Mouse (Mus musculus): ENCODE results near the gene Mrpl43.
"Not testable (repeated sequence)": the region's sequence is repeated elsewhere in the genome, so short reads cannot be mapped to it uniquely, and the experiment has no call there.

Gene Mrpl43

DNA sequence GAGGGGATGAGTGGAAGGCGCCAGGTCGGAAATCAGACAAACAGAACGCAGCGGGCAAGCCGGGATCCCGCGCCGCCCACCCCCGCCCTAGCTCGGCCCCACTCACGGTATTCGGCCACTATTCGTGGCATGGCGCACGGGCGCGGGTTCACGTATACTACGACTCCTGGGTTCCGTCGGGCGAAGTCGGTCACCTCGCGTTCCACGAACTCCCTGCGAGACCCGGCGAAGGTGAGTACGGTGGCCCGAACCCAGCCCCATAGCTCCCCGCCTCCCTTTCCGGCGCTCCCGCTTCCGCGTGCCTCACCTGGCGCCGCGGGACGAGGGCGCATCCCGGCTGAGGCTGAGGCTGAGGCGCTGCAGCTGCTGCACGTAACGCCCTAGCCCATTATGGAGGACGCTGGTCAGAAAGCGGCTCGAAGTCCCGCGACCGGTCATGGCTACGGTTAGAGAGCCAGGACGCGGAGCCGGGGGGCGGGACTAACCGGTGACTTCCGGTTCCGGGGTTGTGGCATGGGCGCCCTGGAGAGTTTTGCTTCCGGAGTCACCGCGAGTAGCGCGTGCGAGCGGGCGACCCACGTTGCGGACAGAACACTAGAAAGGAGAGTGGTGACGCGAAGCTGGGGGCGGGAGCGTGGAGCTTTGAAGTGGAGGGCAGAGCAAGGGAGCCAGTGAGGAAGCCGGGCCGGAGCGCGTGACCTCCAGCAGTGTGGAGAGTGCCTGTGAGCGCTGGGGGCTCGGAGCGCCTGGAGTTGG is at the start of gene Mrpl43:
Gene Mrpl43, minus strand, starts transcription at position 486 of the 756 bp plus-strand sequence.
- peak; percentile 98 for DNase-seq

DNA sequence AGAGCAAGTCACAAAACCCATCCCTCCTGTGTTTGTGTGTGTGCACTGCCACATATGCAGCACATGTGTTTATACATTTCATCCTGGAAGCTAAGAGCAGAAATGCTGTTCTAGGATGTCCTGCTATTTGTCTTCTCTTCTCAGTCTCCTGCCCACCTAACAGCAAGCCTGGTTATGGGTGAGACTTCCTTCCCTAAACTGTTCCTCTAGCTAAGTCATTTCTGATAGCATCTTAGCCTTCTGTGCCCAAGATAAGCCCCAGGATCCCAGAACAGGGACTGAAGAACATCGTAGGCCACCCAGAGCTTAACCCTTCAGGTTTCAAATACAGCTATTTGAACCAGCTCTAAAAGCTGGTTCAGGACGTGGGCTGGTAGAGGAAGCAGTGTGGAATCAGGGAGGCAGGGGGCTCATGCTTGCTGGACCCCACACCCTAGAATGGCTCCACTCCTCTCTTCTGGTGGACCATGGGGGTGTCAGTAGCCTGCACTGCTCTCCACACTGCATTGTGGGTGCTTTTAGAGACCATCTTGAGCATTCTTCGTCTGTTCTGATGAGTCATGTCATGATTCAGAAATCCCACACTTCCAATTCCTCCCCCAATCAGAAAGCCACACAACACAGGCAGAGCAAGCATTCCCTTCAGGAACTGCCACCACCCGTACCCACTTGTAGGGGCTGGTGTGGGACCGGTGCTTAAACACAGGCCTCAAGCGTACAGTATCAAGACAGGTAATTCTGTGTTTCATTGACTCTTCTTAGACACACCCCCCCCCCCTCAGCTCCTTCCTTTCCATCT is 48.8 kb upstream of the Mrpl43 start:
- no peak for DNase-seq

DNA sequence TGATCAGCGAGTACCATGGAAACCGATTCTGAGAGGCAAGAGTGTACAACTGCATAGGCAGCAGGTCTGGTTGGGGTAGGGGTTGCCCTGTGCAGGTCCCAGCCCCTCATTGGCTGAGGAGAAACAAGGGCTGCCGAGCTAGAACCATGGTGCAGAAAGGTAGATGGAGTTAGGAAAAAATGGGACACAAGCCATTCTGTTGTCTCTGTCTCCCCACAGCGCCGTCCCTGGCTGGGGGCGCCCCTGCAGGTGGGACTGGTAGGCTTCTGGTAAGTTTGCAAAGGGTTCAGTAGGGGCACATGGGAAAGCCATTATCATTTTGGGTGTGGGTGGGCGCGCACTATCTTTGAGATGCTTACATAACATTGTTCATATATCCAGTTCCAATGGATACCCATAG is 47.2 kb upstream of the Mrpl43 start:
- DNase-seq, result no peak

DNA sequence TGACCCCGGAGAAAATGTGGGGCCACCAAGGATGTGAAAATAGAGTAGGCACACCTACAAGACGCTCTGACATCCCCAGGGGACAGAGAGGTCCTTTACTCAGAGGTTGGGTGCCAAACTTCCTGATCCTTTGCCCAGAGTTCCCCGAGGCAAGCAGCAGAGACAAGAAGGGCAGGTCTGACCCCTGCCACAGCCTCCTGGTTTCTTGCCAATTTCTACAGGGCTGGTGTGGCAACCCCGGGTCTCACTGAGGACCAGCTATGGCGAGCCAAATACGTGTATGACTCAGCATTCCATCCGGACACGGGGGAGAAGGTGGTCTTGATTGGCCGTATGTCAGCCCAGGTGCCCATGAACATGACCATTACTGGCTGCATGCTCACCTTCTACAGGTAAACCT is 43.3 kb upstream of the Mrpl43 start:
- no peak for DNase-seq

DNA sequence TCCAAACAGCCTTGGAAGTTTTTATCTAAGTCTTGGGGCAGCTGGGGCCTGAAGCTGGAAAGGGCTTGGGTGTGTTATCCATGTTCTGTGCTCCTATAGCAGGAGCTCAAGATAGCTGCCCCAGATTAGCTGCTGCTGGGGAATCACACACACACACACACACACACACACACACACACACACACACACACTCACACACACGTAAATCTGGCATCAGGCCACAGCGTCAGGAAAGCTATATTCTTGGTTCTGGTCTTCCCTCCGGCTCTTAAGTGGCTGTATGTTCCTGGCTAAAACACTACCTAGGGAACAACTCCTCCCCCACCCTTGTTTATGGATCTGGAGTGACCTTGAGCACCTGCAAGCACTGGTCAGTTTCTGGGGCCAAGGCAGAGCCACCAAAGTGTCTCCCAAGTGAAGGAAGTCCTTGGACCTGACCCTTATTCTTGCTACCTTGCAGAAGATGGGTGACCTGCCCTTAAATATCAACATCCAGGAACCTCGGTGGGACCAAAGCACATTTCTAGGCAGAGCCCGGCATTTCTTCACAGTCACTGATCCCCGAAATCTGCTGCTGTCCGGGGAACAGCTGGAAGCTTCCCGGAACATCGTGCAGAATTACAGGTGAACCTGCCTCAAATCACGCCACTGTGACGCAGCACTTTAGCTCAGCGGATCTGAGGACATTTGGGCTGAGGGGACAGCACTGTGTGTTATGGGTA is 42.6 kb upstream of the Mrpl43 start:
- DNase-seq, result no peak

DNA sequence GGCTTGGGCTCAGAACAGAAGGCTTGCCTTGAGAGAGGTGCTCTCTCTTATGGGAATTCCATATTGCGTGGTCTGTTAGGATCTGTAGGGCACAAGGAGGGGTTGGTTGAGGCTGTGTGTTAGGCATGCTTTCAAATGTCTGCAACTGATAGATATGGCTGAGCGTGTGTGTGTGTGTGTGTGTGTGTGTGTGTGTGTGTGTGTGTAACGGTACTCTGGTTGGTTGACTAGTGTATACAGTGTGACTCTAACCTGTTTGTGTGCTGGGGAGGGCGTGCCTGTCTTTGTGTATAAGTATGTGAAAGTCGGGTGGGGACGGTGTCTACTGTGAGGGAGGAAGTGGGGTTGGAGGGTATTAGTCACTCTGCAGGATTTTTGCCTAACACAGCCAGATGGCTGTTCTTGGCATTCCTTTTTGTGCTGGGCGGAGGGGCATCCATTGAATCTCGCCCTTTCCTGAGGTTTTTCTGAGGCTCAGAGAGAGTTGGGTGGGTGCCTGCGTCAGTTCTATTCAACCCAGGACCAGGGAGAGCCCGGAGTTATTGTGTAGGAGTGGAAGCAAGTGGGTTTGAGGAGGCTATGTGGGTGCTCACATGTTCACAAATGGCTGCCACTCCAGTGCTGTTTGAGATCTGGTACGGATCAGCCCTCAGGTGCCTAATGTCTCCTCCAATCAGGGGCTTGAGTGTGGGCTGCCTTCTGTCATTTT is 41.8 kb upstream of the Mrpl43 start:
- peak; percentile 61 for DNase-seq

DNA sequence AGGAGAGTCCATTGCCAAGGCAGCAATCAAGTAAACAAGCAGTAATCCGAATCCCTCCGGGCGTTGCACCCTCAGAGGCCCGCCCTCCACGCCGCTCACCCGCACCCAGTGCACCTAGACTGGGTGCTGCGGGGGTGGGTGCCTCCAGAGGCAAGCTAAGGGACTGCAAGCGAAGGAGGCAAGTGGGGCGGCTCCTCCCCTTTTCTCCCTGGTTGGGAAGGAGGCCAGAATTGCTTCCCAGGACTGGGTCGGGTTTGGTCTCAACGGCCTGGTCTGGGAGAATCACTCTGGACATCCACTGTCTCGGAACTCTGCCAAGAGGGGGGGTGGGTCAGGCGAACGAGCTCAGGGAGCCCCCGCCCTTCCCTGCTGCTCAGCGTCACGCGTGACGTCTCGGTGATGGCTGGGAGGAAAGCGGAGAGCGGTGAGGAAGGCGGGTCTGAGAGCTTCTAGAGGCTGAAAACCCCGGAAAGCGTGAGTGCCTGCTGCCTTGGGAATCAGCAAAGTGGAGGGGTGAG is 41.2 kb upstream of the Mrpl43 start, which contains the start of gene Sfxn3:
Gene Sfxn3, plus strand, starts transcription at position 87 of the 518 bp plus-strand sequence.
- DNase-seq, result peak; percentile 94

DNA sequence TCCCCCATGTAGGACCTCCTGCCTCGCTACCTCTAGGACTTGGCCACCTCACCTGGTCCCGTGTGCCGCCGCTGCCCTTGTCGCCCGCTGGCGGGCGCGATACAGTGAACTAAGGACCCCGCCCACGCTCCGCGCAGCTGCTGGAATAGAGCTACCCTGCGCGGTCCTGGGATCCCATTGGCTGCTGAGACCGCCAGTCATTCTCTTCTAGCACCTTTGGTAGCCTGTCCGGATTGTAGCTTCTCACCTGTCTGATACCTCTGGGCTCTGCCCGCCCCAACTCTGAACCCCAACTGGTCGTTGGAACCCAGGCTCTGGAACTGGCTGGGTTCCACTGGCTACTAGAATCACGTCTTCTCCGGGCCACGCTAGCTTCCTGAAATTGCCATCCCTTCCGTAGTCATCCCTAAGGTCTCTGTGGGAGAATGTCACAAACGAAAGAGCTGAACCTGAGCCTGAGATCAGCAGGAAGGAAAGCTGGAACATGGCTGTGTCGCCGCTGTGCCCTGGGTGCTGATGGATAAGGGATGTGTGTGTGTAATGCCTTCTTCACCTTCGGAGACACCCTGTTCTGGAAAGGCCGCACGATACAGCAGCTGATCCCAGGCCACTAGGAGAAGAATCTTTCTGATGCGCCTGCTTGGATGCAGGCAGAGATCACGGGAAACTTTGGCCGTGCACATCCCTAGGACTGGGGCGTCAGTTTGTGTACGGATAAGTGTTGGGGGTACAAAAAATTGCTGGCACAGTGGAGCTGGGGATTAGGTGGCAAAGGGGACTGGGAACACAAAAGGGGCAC is 40.5 kb upstream of the Mrpl43 start:
- DNase-seq, result peak; percentile 88

DNA sequence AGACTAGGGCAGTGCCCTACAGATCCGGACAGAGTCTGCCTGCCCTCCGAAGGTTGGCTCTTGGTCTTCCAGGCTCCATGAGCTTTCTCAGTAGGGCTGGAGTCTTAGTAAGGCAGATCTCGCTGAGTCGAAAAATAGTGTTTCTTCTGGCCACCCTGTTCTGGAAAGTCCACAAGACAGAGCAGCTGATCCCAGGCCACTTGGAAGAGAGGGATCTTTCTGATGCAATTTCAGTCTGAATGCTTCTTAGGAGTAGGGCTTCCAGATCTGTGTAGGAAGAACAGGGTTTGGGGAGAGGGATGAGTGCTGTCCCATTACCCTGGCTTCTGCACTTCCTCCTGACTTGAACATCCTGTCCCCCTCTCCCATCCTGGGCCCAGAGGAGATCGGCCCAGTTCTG is 39.4 kb upstream of the Mrpl43 start, which contains the start of gene Pdzd7:
Gene Pdzd7, minus strand, starts transcription at position 67 of the 400 bp plus-strand sequence.
- DNase-seq, result no peak

DNA sequence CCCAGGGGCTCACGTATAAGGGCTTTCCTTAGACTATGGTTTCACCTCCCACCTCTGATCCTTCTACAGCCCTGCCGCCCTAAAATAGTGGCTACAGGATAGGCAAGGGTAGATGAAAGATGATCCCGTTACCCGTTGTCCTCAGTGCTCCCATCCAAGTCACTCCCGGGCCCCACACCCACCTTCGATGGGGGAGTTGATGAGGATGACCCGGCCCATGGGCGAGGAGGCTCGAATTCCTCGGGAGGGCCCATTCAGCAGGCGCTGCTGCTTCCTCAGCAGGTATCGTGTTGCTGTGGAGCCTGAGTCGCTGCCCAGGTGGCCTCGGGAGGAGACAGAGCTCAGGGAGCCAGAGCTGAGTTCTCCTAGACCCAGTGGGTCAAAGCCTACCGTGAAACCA is 39.0 kb upstream of the Mrpl43 start:
- no peak for DNase-seq

DNA sequence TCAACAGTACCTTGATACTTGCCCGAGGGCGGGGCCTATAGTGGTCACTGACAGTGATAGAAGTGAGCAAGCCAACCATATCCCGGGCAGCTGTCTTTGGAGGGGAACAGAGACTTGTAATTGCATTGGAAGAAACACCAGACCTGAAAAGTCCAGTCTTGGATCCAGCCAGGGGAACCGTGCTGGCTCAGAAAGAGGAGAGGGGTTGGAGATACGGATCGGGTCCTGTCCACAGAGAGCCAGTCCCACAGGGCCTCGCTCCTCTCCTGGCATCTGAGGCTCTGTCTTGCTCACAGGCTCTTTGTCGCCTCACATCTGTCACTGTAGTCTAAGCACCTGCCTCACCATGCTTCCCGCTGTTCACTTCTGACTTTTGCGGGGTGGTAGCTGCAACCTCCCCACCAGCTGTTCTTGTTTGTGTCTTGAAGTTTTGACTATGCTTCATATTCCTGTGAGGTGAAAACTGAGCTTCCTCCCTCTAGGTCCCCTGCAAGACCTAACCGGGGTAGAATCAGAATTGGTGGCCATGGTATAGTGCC is 38.2 kb upstream of the Mrpl43 start:
- DNase-seq, result no peak

DNA sequence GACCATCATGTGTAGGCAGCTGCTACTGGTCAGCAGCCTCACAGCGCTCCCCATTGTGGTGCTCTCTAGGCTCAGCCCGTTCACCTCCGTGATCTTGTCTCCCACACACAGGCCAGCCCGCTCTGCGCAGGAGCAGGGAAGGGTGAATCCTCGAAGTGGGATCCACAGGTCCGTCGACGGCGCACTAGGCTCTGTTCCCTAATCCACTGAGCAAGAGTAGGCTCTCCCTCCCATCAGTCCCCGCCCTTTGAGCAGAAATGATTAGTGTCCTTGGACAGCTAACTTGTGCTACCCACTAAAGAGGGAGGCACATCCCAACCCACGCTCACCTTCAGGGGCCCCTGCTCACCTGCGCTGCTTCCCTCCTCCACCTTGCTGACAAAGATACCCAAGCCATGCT is 34.0 kb upstream of the Mrpl43 start:
- DNase-seq, result no peak

DNA sequence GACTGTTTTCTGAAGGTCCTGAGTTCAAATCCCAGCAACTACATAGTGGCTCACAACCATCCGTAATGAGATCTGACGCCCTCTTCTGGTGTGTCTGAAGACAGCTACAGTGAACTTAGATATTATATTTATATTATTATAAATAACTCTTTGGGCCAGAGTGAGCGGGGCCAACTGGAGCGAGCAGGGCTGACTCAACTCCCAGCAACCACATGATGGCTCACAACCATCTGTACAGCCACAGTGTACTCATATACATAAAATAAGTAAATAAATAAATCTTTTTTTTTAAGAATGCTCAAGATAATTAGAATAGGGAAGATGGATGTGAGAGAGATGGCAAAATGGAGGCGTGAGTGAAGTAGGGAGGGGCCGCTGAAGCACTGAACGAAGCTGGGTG is 32.0 kb upstream of the Mrpl43 start:
- not testable (repeated sequence) for DNase-seq

DNA sequence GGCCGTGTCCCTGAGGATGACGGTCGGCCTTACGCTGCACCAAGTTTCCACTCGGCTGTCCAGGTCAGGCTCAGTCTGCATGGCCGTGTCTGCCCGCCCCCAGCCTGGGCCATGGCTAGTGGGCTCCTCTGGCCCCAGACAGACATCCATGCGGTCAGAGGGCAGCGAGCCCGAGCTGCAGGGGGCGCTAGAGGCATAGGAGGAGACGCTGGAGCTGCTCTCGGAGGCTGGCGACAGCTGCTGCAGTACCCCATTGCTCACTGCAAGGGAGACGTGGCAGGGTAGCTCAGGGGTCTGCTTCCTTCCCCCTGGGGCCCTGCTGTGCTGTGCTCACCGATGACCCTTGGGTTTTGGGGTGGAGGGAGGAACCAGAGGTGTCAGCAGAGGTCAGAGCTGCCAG is 30.6 kb upstream of the Mrpl43 start:
- DNase-seq, result no peak

DNA sequence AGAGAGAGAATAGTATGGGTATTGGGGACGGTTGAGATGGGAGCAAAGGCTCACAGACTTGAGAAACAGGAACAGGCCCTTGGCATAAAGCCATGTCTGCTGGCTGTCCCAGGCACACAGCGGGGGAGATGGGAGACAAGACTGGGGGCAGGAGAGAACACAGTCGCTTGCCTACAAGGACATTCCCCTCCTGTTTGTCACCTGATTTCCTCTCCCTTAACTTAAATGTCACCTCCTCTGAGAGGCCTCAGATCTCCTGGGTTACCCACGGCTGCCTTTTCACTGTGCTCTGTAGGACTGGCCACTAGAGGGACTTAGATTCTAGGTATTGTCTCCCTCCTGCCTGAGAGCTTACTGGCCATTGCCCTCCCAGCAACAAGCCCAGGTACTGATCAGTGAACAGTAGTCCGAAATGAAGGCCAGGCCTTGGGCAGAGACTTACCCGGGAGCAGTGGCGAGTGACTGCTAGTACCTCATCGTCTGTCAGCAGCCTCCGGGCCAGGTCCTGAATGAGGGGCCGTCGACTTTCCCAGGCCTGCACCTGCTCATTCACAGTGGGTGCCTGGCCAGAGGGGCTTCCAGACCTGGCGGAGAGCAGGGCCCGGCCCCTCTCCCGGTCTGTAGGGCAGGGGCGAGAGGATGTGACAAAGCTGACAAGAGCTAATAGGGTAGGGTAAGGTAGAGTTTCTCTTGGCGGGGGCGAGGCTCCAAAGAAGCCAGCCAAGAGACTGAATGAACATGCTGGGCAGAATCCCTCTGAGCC is 26.5 kb upstream of the Mrpl43 start:
- DNase-seq, result no peak

DNA sequence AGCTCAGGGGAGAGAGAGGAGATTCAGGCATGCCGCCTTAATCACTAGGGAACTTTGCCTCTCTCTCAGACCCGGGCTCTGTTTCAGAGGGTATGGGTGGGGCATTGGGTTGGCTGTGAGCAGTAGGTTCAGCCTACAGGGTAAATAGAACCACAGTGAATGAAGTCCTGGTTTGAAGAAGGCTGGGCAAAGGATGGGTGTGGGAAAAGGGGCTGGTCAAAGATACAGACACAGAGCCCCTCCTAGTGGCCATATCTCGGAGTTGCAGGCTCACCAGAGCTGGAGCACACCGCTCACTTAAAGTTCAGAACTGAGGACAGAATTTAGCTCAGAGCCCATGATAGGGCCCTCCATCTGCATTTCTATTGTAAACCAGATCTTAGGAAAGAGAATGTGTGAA is 25.5 kb upstream of the Mrpl43 start:
- DNase-seq, result peak; percentile 80

DNA sequence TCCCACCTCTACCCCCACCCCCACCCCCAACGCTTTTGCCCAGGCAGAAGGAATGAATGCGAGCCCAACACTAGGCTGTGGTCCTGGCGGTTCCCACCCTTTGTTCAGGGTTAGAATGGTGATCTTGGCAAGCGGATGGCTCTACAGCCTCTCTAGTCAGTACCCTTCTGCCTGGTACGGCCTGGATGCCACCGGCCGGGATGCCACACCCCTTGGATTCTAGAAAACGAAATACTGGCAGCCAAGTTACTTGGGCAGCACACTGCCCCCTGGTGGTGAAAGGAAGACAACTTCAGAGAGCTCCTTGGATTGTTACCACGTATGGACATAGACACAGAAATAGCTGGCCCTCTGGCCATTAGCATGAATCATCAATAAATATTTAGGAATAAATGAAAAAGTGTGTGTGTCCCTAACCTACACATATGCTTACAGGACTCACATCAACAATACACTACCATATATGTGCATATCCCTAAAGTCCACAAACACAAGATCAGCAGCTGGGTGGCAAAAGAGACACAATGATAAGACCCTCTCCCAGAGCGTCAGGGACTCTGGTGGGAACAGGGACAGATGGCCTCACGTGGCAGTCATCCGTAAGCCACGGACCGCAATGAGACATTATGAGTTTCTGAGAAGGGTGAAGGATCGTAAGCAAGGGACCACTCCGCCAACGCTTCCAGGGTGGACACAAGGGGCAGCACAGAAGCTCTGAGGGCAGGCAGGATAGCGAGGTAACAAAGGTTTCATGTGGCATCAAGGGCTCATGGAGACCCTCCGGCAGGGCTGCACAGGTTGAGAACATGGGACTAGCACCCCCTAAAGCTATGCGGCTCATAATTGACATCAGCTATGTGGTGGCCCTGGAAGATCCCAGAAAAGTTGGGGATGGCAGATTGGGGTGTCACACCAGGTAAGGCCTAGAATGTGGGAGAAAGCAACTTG is 24.8 kb upstream of the Mrpl43 start:
- DNase-seq, result peak; percentile 82

DNA sequence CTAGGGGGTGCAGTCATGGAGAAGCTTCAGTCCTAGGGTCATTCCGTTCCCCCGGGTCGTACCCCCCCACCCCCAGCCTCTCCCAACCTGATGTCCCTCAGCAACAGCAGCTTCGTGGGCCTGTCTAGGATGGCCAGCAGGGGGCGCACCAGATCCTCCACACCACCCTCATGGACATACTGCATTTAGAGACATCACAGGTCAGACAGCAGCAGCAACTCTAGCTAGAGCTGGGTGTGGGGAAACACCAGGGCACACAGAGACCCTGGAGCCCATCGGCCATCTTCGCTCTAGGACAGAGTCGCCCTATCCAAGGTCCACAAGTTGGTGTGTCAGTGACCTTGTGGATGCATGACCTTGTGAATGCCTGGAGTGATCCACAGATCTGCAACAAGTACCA is 23.9 kb upstream of the Mrpl43 start:
- peak; percentile 73 for DNase-seq

DNA sequence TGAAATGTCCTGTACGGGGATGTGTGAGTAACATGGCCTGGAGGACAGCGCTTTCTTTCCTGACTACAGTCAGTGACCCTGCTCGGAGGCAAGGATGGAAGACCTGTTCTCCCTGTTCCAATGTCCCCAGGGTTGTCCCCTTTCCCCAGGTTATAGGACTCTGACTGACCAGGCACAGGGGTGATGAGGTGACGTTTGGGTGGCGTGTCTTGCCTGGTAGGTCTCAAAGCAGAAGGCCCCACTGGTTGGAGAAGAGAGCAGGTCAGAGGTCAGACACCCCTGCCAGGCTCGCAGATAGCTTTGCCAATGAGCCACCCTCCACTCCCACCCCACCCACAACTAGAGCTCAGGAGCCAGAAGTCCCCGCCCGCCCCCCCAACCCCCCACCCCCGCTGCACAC is 23.3 kb upstream of the Mrpl43 start:
- no peak for DNase-seq

Data from right cerebral cortex, postnatal 14 days (tissue).